Mouse (Mus musculus): ENCODE data around the gene Tln1. TPM values are rescaled to one million over a fixed set of nuclear protein-coding genes. Genes with fewer than 3 reads are reported as not detected.

Tln1 gene
- polyA plus RNA-seq, 1 experiment from 2014 or later: 75.5 TPM

DNA sequence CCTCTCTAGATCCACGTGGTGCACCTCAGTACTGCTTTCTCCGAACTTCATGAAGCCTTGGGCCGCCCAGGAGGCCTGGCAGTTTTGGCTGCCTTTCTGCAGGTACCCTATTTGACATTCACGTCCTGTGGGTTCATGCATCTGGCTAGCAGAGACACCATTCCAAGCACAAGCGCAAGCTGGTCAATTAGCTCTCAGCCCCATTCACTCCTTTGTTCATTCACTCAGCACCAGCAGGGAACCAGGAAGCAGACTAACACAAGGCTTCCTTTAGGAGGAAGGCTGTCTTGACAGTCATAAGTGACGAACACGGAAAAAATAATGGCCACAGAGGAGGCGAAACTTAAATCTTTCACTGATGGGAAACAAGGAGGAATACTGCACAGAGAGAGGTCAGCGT, 53.4 kb downstream of the Tln1 start:
- H3K27ac ChIP-seq: 0 out of 2 replicates have a peak overlapping the region, but pooled peaks have one; percentile 11
- WGBS (ENCODE audit: insufficient replicate concordance): 27% methylated on average over 9 of the region's 9 CpGs

DNA sequence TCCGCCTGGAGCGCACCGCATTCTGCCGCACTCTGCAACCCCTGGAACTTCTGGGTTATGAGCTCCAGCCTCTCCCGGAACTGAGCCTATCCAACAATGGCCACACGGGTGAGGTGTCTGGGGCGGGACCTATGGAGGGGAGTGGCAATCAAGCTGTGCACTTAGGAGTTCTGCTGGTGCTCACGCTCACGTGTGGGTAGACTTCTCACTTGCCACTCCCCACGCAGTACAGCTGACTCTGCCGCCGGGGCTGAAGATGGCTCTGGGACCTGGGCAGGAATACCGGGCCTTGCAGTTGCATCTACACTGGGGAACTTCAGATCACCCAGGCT, 53.9 kb downstream of the Tln1 start:
- H3K27me3 ChIP-seq (replicated peaks): peaks cover 9% of the 10 kb centered on the region; the same call in 1 of the 2 replicates
- peaks cover 35% of the 10 kb centered on the region for H3K4me1 ChIP-seq
- H3K9ac ChIP-seq: peak overlapping the region; percentile 71
- no peaks in the 10 kb centered on the region for H3K9me3 ChIP-seq (replicated peaks)
- WGBS (ENCODE audit: insufficient replicate concordance): 1% methylated on average over 13 of the region's 13 CpGs
- H3K4me3 ChIP-seq: peak overlapping the region; percentile 60
- no peaks in the 10 kb centered on the region for H3K36me3 ChIP-seq
- peak overlapping the region; percentile 84 for H3K4me2 ChIP-seq
- ATAC-seq: peak; percentile 84
- no peak overlapping the region for H3K27ac ChIP-seq

More for the DNA sequence above, 53.4 kb downstream of the Tln1 start:
- Histone ChIP-seq H3K4me3 (peak overlapping the region; percentile 60), H3K4me1 (peaks cover 30% of the 10 kb centered on the region), H3K9me3 (replicated peaks) (no peaks in the 10 kb centered on the region), H3K9ac (0 out of 2 replicates have a peak overlapping the region, but pooled peaks have one; percentile 71), H3K36me3 (no peaks in the 10 kb centered on the region), H3K27me3 (replicated peaks) (peaks cover 12% of the 10 kb centered on the region; the same call in 1 of the 2 replicates), H3K4me2 (peak overlapping the region; percentile 84)
- no peak for ATAC-seq

DNA sequence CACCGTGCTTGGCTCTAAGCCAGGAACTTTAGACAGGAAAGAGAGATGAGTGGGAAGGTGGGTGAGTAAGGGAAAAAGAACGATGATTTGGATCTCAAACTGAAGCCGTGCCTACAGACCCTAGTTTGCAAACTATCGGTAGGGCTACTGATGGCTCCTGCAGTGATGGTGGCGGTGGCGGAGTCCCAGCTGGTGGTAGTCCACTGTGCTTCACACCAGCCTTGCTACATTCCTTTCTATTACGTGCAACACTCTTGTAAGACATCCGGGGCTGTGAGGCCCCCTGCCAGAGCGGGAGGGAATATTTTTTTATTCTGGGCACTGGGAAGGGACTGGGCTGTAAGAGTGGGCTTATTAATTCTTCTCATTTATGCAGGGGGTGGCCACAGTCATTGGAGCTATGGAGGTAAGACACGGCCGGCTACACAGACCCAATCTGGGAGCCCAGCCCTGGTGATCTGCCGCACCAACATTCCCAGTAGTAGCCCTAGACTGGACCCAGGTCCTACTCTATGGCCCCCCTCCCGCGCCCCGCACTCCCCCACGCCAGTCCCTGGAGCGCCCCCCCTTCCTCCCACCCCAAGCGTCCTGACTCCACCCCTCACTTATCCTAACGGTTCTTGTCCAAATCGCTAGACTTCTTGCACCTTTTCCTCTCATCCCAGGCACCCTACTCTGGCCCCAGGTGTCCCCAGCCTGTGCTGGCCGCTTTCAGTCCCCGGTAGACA, 54.4 kb downstream of the Tln1 start:
- Histone ChIP-seq H3K4me2 (peak overlapping the region; percentile 84), H3K9ac (peak overlapping the region; percentile 71), H3K4me3 (peak overlapping the region; percentile 60), H3K27ac (no peak overlapping the region), H3K4me1 (peaks cover 39% of the 10 kb centered on the region), H3K36me3 (no peaks in the 10 kb centered on the region), H3K27me3 (replicated peaks) (peaks cover 9% of the 10 kb centered on the region; the same call in 1 of the 2 replicates), H3K9me3 (replicated peaks) (no peaks in the 10 kb centered on the region)
- WGBS (ENCODE audit: insufficient replicate concordance): 6% methylated on average over 21 of the region's 22 CpGs
- ATAC-seq: peak; percentile 53

DNA sequence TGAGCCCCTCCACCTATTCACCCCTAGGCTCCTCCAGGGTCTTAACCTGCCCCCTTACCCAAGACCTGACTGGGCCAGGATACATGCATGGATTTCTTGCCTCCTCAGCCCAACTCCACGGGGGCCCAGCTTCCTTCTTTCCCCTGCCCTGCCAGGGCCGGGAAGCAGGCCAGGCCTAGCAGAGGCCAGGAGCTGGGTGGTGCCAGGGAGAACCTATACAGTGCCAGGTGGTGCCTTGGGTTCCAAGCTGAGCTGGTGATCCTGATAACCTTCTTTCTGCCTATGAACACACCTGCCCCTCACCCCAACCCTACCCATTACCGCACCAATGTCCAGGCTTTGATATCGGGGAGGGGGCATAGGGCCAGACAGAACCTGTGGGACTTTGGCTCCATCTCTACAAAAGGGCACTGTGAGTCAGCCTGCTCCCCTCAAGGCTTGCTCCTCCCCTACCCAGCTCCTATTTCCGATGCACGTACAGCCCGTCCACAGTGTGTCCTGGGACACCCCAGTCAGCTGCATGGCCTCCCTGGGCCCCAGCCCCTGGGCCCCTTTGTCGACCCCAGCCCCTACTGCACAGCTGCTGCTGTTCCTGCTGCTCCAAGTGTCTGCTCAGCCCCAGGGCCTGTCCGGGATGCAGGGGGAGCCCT, 55.8 kb downstream of the Tln1 start, which contains the start of gene Car9:
Car9 (plus strand) TSS at position 431 of the 650 bp plus-strand sequence.
- H3K4me2 ChIP-seq: peak within 1 kb of the TSS; percentile 84
- H3K9me3 ChIP-seq (replicated peaks): no peaks in the 10 kb centered on the region
- H3K4me3 ChIP-seq: no peak within 1 kb of the TSS; the same call in 1 of the 2 replicates
- no peak within 1 kb of the TSS for H3K27ac ChIP-seq
- peaks cover 39% of the 10 kb centered on the region for H3K4me1 ChIP-seq
- H3K27me3 ChIP-seq (replicated peaks): peaks cover 9% of the 10 kb centered on the region; the same call in 1 of the 2 replicates
- no peak for ATAC-seq
- no peaks in the 10 kb centered on the region for H3K36me3 ChIP-seq
- 63% methylated on average over 9 of the region's 9 CpGs for WGBS (ENCODE audit: insufficient replicate concordance)
- no peak within 1 kb of the TSS for H3K9ac ChIP-seq

- Histone ChIP-seq H3K4me1 (peaks cover 39% of the 10 kb centered on the region), H3K27ac (no peak overlapping the region), H3K27me3 (replicated peaks) (peaks cover 9% of the 10 kb centered on the region; the same call in 1 of the 2 replicates), H3K9me3 (replicated peaks) (no peaks in the 10 kb centered on the region), H3K36me3 (no peaks in the 10 kb centered on the region), H3K4me2 (no peak overlapping the region), H3K9ac (no peak overlapping the region), H3K4me3 (no peak overlapping the region)
- ATAC-seq: no peak
- 74% methylated on average over 8 of the region's 8 CpGs for WGBS (ENCODE audit: insufficient replicate concordance)
These were observed 56.4 kb downstream of the Tln1 start for GRCm38 (mm10) chr4:43506074-43506473.

GRCm38 (mm10) chr4:43504269-43504668, 58.2 kb downstream of the Tln1 start:
- Histone ChIP-seq H3K27ac (no peak overlapping the region), H3K4me3 (no peak overlapping the region), H3K27me3 (replicated peaks) (peaks cover 6% of the 10 kb centered on the region; the same call in 1 of the 2 replicates), H3K9ac (no peak overlapping the region), H3K4me2 (no peak overlapping the region), H3K36me3 (no peaks in the 10 kb centered on the region), H3K9me3 (replicated peaks) (no peaks in the 10 kb centered on the region), H3K4me1 (peaks cover 44% of the 10 kb centered on the region)
- 21% methylated on average over 4 of the region's 4 CpGs for WGBS (ENCODE audit: insufficient replicate concordance)
- ATAC-seq: no peak

DNA sequence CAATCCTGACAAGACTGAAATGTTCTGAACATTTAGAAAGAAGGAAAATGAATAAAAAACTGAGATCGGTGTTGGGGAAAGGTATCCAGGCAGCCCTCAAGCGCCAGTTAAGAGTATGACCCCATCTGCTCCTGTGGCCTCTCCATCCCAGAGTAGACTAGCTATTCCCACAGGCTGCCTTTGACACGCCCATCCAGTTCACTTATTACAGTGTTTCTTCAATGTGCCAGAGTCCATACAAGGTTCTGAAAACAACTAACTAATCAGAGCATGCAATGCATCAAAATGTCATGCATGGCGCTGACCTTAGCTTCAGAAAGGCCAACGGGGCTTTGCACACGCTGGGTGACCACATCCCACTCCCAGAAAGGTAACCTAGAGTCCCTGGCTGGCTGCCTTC, 59.0 kb downstream of the Tln1 start:
- Histone ChIP-seq H3K36me3 (no peaks in the 10 kb centered on the region), H3K4me1 (peaks cover 42% of the 10 kb centered on the region), H3K4me3 (no peak overlapping the region), H3K9me3 (replicated peaks) (no peaks in the 10 kb centered on the region), H3K27ac (no peak overlapping the region), H3K4me2 (no peak overlapping the region), H3K27me3 (replicated peaks) (peaks cover 6% of the 10 kb centered on the region; the same call in 1 of the 2 replicates), H3K9ac (no peak overlapping the region)
- WGBS (ENCODE audit: insufficient replicate concordance): 68% methylated on average over 6 of the region's 6 CpGs
- ATAC-seq: no peak

DNA sequence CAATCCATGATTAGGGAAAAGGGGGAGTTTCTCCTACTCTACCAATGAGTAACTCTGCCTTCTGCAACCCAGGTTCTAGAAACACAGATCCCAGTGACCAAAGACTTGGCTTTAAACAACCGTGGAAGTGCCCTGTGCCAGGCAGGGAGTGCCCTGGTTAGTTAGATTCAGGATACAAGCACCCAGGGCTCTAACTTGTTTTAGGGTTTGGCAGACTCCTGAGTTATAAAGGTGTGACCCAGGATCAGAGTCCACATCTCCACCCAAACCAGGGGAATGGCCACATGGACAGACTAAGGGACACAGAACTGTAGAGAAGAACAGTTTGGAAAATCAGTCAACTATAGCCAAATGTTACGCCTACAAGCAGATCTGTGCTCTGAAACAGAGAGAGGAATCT, 59.5 kb downstream of the Tln1 start:
- ATAC-seq: no peak
- no peaks in the 10 kb centered on the region for H3K9me3 ChIP-seq (replicated peaks)
- H3K27me3 ChIP-seq (replicated peaks): peaks cover 6% of the 10 kb centered on the region; the same call in 1 of the 2 replicates
- peaks cover 3% of the 10 kb centered on the region; the same call in 1 of the 2 replicates for H3K36me3 ChIP-seq
- H3K27ac ChIP-seq: no peak overlapping the region
- no peak overlapping the region for H3K4me3 ChIP-seq
- 66% methylated on average over 2 of the region's 2 CpGs for WGBS (ENCODE audit: insufficient replicate concordance)
- no peak overlapping the region for H3K4me2 ChIP-seq
- no peak overlapping the region for H3K9ac ChIP-seq
- peaks cover 42% of the 10 kb centered on the region for H3K4me1 ChIP-seq

DNA sequence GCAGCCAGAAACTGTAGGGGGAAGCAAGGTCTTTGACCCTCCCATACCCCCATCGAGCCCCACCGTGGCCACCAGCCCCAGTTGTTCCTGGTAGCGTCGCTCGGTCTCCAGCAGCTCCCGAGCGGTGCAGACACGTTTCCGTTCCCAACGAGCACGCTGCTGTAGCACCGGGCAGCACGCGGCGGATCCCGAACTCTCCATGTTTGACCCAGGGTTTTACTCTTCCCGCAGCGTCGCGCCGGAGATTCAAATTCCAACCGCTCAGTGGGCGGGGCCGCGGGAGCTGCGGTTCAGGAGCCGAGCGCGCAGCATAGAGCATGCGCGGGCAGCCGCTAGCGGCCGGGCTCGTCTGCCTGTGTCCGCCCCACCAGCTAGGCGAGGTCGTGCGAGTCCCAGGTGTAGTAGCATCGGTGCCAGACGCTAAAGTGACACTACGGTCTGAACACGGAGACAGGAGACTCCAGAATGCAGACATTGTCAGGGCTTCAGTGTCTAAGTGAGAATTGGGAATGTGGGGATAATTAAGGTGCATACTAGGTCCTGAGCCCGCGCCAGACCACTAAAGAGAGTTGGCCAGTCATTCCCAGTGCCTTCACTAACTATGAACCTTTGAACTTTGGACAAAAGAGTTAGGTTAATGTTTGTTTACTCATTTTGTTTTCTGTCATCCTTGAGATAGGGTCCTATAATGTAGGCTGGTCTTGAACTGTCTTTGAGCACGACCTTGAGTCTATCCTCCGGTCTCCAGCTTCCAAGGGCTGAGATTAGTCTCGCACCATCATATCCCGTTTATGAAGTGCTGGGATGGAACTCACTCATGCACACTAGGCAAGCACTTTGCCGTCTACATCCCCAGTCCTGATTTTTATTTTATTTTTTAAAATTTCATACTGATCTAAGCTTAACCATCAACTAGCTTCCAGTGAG, 62.8 kb downstream of the Tln1 start, which contains the start of gene Arhgef39:
Arhgef39 (minus strand) TSS at position 289 of the 927 bp plus-strand sequence.
- H3K4me1 ChIP-seq: peaks cover 62% of the 10 kb centered on the region
- peak within 1 kb of the TSS; percentile 79 for H3K27ac ChIP-seq
- peaks cover 36% of the 10 kb centered on the region for H3K36me3 ChIP-seq
- H3K9ac ChIP-seq: peak within 1 kb of the TSS; percentile 88
- WGBS (ENCODE audit: insufficient replicate concordance): 8% methylated on average over 50 of the region's 50 CpGs
- H3K27me3 ChIP-seq (replicated peaks): no peaks in the 10 kb centered on the region
- H3K9me3 ChIP-seq (replicated peaks): no peaks in the 10 kb centered on the region
- peak; percentile 90 for ATAC-seq
- peak within 1 kb of the TSS; percentile 79 for H3K4me3 ChIP-seq
- H3K4me2 ChIP-seq: peak within 1 kb of the TSS; percentile 82

GRCm38 (mm10) chr4:43498983-43499382, 63.5 kb downstream of the Tln1 start:
- Histone ChIP-seq H3K9me3 (replicated peaks) (no peaks in the 10 kb centered on the region), H3K4me3 (peak overlapping the region; percentile 79), H3K4me1 (peaks cover 62% of the 10 kb centered on the region), H3K27ac (peak overlapping the region; percentile 79), H3K27me3 (replicated peaks) (no peaks in the 10 kb centered on the region), H3K9ac (peak overlapping the region; percentile 88), H3K4me2 (peak overlapping the region; percentile 82), H3K36me3 (peaks cover 36% of the 10 kb centered on the region)
- WGBS (ENCODE audit: insufficient replicate concordance): 7% methylated on average over 8 of the region's 8 CpGs
- peak; percentile 59 for ATAC-seq

GRCm38 (mm10) chr4:43497946-43498345, 64.5 kb downstream of the Tln1 start:
- no peak for ATAC-seq
- WGBS (ENCODE audit: insufficient replicate concordance): 71% methylated on average over 4 of the region's 4 CpGs
- peaks cover 58% of the 10 kb centered on the region for H3K4me1 ChIP-seq

More at GRCm38 (mm10) chr4:43497946-43498345, 64.5 kb downstream of the Tln1 start:
- Histone ChIP-seq H3K9me3 (replicated peaks) (no peaks in the 10 kb centered on the region), H3K4me2 (peak overlapping the region; percentile 82), H3K9ac (peak overlapping the region; percentile 88), H3K36me3 (peaks cover 36% of the 10 kb centered on the region), H3K4me3 (peak overlapping the region; percentile 79), H3K27me3 (replicated peaks) (no peaks in the 10 kb centered on the region), H3K27ac (peak overlapping the region; percentile 79; the same call in 1 of the 2 replicates)

Data from liver, embryonic 12.5 days (tissue).